Mouse (Mus musculus) lung, postnatal 36 days (tissue): ENCODE results near the gene Pdgfa.

Source experiments
- DNase-seq: peaks from one replicate; pipeline ENCODE4 v3.0.0; 2022; ENCODE audit warnings: mixed read lengths

The Pdgfa gene

GRCm38 (mm10) chr5:138994786-138995720 lies 2.1 kb downstream of the Pdgfa start:
- peak; percentile 81 for DNase-seq

- DNase-seq = peak; percentile 40
Measured at GRCm38 (mm10) chr5:138994108-138994785, 2.9 kb downstream of the Pdgfa start.

GRCm38 (mm10) chr5:138993371-138994107 lies 3.6 kb downstream of the Pdgfa start:
- DNase-seq = no peak

GRCm38 (mm10) chr5:138992611-138993370 lies 4.4 kb downstream of the Pdgfa start:
- peak; percentile 27 for DNase-seq

- no peak for DNase-seq
Measured at GRCm38 (mm10) chr5:138991734-138992133, 5.4 kb downstream of the Pdgfa start.

GRCm38 (mm10) chr5:138990659-138991380 lies 6.3 kb downstream of the Pdgfa start:
- peak; percentile 90 for DNase-seq

- DNase-seq = no peak
Measured at GRCm38 (mm10) chr5:138989567-138989966, 7.6 kb downstream of the Pdgfa start.

- DNase-seq = peak; percentile 83
Measured at GRCm38 (mm10) chr5:138988764-138989163, 8.4 kb downstream of the Pdgfa start.

- DNase-seq = peak; percentile 60
Measured at GRCm38 (mm10) chr5:138987994-138988393, 9.2 kb downstream of the Pdgfa start.

- no peak for DNase-seq
Measured at GRCm38 (mm10) chr5:138981921-138982320, 15.2 kb downstream of the Pdgfa start.

- DNase-seq = peak; percentile 32
Measured at GRCm38 (mm10) chr5:138980608-138981007, 16.6 kb downstream of the Pdgfa start.

GRCm38 (mm10) chr5:138979840-138980239 lies 17.3 kb downstream of the Pdgfa start:
- DNase-seq = peak; percentile 32

- DNase-seq = peak; percentile 20
Measured at GRCm38 (mm10) chr5:138977759-138978158, 19.4 kb downstream of the Pdgfa start.

GRCm38 (mm10) chr5:138974911-138975485 lies 22.2 kb downstream of the Pdgfa start:
- DNase-seq = no peak

GRCm38 (mm10) chr5:138973480-138973879 lies 23.7 kb downstream of the Pdgfa start:
- DNase-seq = no peak

- no peak for DNase-seq
Measured at GRCm38 (mm10) chr5:138971405-138971804, 25.8 kb downstream of the Pdgfa start.

- DNase-seq = peak; percentile 87
Measured at GRCm38 (mm10) chr5:138970056-138970490, 27.1 kb downstream of the Pdgfa start.

GRCm38 (mm10) chr5:138966033-138966724 lies 31.0 kb downstream of the Pdgfa start:
- peak; percentile 42 for DNase-seq

- DNase-seq = no peak
Measured at GRCm38 (mm10) chr5:138965590-138965989, 31.6 kb downstream of the Pdgfa start.

GRCm38 (mm10) chr5:138956427-138956833 lies 40.7 kb downstream of the Pdgfa start:
- peak; percentile 30 for DNase-seq

GRCm38 (mm10) chr5:138953986-138954385 lies 43.2 kb downstream of the Pdgfa start:
- DNase-seq = no peak
